Mouse (Mus musculus) frontal cortex, adult 2 months (tissue): ENCODE measurements at regions not wholly inside any gene's neighbourhood (a gene's known extent, or its start where the extent isn't known, plus 50 kb on each side); places are given as distances from the start of the nearest gene placed in this dataset.

Experiments
- DNase-seq, 2 experiments: peaks; one replicate each; pipeline ENCODE4 v3.0.0; 2022; ENCODE audit warnings: low spot score in 1 of 2; ENCODE audit errors: extremely low spot score in 1 of 2

- DNase-seq = no peak
Measured at GRCm38 (mm10) chr9:87347008-87347407, 91.7 kb upstream of the Cep162 start.

- DNase-seq = no peak
Measured at GRCm38 (mm10) chr9:87346278-87346882, 91.0 kb upstream of the Cep162 start.

GRCm38 (mm10) chr9:87341438-87341837 is 86.1 kb upstream of the Cep162 start:
- no peak for DNase-seq

GRCm38 (mm10) chr9:87326374-87327295 is 71.3 kb upstream of the Cep162 start:
- DNase-seq = peak in 1 of 2 experiments; percentile 1

GRCm38 (mm10) chr9:87323690-87324089 is 68.4 kb upstream of the Cep162 start:
- DNase-seq = no peak

GRCm38 (mm10) chr9:87320758-87321157 is 65.4 kb upstream of the Cep162 start:
- no peak for DNase-seq

GRCm38 (mm10) chr9:87318767-87319166 is 63.4 kb upstream of the Cep162 start:
- no peak for DNase-seq

- no peak for DNase-seq
Measured at GRCm38 (mm10) chr9:87310150-87310549, 54.8 kb upstream of the Cep162 start.
